Mouse (Mus musculus) cerebral cortex, adult 2 months (tissue): ENCODE measurements around the gene Ccdc162.

Experiments
- WGBS: fragments of 180-500 bp; shearing (Covaris S2); methylation state at CpG from one replicate; pipeline ENCODE4 v1.1.7; 2018; 5-methylcytosine and 5-hydroxymethylcytosine counted together

Ccdc162 gene

DNA sequence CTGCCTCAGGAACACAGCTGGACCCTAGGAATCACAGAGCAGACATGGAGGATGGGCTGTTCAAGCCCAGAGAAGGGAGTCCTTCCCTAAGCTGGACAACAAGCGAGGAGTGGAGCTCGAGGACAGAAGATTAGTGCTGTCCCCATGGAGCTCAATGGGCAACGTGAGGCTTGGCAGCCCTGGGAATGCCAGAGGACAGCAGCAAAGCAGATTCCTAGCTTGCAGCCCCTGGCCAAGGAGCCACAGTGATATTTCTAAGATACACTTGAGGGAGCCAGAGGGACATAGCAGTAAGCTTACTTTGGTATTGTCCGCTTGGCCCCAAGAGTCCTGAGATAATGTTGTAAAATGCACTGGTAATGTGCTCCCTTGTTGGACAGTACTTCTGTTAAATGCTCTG is 25.5 kb downstream of the Ccdc162 start:
- WGBS: 68% methylated on average over 4 of the region's 4 CpGs

DNA sequence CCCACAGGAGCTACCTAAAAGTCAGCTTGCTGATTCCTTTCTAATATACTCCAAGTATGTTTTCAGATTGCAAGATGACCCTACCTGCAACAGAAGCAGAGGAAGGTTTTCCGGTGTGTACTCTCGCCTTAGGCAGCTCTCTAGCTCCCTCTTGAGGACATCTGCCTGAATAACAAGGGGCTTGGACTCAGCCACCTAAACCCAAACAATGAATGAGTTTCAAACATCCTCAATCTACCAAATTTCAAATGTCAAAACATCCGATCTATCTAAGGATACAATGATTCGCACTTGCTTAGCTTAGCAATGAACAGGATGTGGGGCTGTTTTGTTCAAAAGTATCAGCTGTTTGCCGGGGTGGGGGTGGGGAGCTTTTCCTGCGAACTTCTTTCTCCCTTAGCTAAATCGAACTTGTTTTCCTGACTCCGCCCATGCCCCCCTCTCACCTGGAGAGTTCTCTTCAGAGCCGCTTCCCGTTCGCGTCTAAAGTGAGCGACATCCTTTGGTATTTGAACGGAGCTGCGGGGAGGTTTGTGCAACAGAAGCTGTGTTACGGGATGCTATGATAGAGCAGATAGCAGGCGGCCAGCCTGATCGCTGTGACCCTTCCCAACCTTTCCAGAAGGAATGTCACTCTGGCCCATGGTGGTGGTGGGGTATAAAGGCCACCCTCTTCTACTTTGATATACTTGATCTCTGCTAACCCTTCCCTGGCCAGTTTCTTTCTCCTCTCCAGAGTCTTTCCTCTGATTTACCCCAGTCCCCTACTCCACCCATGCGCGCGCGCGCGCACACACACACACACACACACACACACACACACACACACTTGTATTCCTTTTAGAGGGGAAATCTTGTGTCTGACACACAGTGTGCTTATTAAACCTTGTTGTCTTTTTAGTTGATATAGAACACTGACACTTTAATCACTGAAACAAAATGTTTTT is 26.2 kb downstream of the Ccdc162 start:
- 18% methylated on average over 24 of the region's 24 CpGs for WGBS

DNA sequence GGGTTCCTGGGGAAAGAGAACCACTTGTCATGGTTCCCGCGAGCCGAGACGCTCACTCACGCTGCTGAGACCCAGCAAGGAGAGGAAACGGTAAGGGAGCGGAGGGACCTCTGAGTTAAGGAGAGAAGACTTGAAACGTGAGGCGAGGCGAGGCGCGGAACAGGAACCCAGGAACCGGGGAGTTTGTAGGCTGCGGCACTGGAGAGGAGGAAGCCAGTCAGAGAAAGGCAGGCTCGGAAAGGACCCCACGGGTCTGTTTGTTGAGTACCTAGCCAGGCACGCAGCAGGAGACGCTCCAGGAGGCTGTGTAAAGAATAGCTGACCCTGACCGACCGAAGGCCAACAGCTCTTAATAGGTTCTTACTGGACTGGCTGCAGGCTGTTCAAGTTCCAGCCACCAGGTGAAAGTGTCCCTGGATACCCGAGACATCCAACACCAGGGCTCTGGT is 31.9 kb downstream of the Ccdc162 start:
- WGBS: 15% methylated on average over 21 of the region's 21 CpGs

DNA sequence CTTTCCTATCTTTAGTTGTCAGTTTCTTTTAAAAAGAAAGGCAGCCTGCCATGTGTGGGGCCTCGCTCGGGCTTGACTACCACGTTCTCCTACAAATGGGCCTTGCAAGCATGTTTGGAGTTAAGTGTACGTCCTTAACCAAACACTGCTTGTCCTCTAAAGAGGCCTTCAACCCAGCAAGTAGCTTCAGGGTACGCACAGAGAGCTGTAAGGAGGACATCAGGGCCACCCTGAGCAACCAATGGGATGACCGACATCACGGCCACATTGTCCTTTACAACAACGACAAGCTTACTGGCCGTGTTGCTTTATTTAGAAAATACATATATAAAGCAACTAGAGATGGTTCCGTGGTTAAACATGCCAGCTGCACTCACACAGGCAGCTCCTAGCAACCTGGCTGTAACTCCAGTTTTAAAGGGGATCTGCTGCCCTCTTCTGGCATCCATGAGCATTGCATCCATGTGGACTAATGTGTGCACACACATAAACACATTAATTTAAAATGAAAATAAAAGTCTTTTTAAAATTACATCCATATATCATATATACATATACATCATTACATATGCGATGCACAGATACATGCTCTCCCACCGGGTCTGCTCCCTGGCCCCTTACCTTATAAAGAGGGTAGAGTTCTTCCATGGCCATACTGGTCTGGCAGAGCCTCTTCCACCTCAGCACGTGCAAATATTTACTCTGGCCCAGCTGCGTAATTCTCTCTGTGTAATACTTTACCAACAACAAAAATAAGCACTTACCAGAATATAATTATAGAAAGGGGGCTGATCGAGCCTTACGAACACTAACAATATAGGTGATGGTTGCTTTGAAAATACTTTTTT is 33.7 kb downstream of the Ccdc162 start:
- 30% methylated on average over 16 of the region's 16 CpGs for WGBS

DNA sequence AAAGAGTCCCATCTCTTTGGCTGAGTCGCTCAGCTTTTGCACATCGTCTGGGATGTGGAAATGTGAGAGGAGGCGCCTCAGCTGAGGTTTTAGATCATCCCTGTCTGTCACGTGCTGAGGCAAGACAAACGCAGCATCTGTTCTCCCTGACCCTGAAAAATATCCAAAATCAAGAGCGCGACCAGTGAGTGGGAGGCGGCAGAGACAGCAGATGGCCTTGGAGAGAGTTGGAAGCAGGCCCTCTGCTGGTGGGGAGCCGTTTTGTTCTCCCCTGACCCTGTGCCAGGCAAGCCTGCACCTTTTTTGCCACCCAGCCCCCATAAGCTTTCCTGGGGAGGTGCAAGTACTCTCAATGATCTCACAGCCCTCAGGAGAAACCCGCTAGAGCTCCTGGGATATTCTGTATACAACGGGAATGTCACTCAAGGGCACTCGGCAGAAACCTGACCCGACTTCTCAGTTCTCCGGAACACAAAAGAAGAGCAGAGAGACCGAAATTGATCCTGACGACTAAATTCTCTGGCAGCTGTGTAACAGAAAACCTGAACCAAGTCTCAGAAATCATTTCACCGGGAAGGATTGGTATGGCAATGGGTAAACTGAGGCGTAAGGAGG is 37.6 kb downstream of the Ccdc162 start:
- WGBS: 17% methylated on average over 18 of the region's 18 CpGs

DNA sequence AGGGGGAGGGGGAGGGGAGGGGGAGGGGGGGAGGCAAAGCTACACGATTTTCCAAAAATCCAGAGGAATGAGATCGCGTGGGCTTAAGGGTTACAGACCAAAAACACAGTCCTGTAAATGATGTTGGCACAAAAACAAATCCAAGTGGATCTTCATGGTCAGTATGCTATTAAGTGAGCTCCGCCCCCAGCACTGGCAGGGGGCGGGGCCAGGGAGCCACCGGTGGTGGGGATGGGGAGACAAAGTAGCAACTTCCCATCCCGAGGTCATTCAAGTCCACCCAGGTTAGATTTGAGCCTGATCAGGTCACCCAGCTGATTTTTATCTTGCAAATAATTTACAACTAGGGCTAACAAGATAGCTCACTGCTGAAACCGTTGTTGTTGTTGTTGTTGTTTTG is 39.0 kb downstream of the Ccdc162 start:
- 61% methylated on average over 8 of the region's 8 CpGs for WGBS

DNA sequence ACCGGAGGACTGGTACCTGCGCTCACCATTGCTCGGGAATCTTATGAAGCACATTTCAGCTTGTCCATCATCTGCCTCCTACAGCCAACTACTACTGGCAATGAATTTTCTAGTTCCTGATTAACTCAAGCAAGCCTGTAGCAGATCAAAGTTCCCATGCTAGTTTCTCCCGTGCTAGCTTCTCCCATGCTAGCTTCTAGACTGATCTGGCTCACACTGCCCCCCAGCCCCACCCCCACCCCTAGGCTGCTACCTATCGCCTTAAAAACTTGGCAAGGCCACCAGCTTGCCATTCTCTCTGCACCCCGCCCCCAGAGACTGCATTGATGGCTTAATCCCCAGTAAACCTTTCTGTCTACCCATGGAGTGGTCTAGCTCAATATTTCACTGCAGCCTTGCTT is 39.8 kb downstream of the Ccdc162 start:
- WGBS: 72% methylated on average over 6 of the region's 6 CpGs

DNA sequence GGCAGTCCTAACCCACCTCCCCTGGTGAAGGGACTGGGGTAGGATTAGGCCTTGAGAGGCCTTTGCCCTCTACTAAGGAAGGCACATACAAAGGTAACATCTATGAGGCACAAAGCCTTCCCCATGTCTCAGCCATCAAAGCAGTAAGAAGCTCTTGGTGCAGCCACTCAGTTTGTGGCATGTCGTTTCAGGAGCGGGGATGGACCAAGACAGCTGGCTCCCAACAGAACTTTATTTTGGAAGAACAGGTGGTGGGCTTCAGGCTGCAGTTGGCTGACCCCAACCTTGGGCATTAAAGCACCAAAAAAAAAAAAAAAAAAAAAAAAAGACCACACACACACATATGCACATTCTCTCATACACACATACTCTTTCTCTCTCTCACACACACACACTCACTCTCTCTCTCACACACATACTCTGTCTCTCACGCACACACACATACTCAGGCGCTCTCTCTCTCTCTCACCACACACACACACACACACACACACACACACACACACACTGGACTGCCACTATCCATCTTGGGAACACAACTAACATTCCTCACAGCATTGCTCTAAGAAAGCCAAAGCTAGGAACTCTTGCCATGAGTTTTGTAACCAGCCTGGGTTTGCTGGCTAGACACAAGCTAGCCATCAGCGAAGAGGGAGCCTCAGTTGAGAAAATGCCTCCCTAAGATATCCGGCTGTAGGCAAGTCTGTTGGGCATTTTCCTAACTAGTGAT is 40.4 kb downstream of the Ccdc162 start:
- WGBS: 90% methylated on average over 6 of the region's 6 CpGs

DNA sequence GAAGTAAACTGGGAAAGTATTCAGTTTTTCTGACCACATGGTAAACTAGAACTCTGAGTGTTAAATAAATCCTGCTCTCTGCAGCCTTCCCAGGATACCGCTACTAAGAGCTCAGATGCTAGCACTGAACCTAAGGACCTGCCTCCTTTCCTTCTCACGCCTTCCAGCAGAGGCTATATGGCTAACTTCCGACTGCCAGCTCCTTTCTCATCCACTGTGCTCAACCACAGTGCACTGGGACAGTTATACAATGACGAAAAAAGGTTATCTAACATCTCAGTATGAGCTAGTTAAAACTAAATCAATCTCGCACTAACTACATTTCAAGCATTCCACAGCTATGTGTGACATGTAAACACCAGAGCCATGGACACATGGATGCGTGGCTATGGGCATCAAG is 41.2 kb downstream of the Ccdc162 start:
- 80% methylated on average over 6 of the region's 6 CpGs for WGBS

DNA sequence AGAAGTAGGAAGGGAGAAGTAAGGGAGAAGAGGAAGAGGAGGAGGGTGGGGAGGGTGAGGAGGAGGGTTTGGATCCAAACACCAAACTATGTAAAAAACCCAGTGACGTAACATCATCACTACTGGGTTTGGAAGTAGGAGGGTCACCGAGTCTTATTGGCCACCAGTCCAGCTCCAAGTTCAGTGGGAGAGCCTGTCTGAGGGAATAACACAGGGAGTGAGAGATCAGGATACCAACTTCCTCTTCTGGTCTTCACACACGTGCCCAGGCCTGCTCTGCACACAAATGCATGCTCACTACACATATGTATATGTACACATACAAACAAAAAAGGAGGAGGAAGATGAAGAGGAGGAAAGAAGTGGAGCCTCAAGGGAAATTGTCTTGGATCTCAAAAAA is 42.1 kb downstream of the Ccdc162 start:
- WGBS: 77% methylated on average over 3 of the region's 3 CpGs

DNA sequence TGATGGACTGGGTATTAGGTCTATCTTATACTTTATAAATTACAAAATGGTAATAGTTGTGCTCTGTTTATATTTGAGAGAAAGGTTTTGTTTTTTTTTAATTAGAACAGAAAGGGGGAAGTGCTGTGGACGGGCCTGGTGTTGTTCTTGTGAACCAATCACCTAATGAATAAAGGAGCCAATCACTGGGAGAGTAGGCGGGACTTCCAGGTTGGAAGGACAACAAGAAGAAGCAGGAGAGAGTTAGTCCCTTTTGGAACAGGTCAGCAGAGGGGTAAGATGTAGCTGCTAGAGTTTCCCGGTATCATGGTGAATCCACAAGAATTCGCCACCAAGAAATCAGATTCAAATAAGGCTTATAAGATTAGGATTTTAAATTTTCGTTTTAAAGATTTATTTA is 46.2 kb downstream of the Ccdc162 start:
- WGBS: 86% methylated on average over 5 of the region's 5 CpGs

DNA sequence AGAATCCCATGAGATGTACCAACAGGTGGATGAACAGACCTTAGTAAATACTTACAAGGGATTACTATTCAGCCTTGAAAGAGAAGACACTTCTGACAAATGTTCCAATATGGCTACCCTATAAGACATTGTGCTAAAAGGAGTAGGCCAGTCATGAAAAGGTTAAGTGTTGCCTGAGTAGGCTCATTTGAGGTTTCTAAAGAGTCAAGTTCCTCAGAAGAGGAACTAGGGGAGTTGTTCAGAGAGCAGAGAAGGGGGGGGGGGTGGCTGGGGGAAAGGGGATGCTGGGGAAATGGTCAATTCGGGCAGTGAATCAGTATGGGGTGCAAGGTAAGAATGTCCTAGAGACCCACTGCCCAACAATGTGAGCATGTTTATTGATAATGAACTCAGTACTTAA is 50.9 kb downstream of the Ccdc162 start:
- WGBS: 93% methylated on average over 1 of the region's 1 CpGs

DNA sequence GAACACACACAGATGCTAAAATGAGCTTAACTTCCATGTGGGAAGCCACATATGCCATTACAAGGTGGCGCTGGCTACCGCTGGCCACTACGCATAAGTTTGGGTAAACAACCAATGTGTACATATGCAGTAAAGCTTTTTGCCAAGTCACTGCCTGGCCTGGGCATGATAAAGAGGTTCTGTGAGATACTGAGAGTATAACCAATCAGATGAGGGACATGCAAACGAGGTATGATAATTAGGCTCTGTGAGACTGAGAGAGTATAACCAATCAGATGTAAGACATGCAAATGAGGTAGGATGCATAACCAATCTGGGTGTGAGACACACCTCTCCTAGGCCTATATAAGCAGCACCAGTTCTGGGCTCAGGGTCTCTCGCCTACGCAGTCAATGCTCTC is 56.8 kb downstream of the Ccdc162 start:
- 91% methylated on average over 6 of the region's 6 CpGs for WGBS

DNA sequence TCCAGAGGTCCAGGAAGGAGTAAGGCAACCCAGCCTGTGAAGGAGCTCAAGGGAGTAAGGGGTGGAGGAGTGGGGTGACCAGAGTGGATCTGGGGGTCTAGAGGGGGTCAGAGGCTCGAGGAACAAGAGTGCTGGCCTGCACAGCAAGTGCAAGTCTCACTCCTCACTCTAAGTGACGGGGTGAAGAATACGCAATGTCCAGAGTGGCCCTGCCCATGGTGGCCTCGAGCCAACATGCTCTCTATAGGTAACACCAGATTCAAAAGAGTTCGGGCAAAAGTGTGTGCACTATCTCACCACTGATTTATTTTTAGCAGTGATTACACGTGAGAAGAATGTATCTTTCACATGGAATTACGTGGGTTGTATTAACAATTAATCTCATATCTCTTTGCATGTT is 63.4 kb downstream of the Ccdc162 start:
- WGBS: 87% methylated on average over 7 of the region's 7 CpGs

DNA sequence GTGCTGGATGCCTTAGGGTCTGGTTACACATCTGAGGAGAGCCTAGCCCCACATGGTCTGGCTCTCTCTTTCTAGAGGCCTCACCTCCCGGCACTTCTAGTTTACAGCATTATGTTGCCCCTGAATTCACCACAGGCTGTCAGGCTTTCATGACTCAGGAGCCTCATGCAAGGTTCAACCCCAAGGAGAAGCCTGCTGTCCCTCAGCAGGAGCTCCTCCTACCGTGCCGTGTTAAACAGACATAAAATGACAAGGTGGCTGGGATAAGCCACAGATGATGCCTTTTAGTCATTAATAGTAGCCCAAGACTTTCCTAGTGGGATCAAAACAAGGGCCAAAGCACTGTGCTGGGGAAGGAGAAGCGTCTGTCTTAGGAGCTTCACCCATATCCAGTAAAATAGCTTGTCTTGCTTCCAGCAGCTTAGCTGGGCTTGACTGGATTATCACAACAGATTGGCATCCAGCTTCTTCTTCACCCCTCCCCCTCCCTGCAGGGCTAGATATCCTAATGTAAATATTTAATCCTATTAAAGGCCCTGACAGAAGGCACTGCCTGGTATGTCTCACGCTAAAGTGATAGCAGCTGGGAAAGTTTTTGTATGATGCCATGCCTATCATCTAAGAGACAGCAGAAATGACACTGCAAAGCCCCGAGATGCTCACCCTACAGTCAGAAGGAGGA is 64.2 kb downstream of the Ccdc162 start:
- 66% methylated on average over 6 of the region's 6 CpGs for WGBS

DNA sequence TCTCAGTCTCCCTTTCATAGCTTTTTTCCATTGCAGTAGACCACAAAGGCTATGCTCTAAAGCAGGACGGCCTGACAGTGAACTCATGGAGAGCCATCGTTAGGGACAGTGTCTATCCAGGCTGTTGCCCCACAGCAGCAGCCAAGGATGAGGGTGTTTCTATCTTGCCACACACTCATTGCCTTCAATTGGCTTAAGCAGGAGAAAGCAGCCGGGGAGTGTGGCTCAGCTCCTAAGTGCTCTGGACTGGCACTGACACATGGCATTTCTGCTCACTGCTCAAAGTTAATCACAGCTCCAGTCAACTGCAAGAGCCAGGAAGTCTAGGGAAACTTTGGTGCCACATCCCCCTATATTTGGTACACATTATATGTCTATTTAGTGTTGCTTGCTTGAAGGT is 64.9 kb downstream of the Ccdc162 start:
- WGBS: 84% methylated on average over 3 of the region's 3 CpGs

DNA sequence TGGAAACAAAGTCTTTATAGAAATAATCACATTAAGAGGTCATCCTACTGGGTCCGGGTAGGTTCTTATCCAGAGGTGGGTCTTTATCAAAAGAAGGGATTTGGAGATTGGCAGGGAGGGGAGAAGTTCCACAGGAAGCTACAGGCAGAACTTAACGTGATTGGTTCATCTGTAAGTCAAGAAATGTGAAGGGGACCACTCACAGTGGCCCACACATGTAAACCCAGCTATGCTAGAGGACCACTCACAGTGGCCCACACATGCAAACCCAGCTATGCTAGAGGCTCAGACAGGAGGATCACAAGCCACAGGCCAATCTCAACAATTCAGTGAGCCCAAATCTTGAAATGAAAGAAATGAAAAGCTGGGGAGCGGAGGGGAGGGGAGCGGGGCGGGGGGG is 67.2 kb downstream of the Ccdc162 start:
- 80% methylated on average over 5 of the region's 5 CpGs for WGBS

DNA sequence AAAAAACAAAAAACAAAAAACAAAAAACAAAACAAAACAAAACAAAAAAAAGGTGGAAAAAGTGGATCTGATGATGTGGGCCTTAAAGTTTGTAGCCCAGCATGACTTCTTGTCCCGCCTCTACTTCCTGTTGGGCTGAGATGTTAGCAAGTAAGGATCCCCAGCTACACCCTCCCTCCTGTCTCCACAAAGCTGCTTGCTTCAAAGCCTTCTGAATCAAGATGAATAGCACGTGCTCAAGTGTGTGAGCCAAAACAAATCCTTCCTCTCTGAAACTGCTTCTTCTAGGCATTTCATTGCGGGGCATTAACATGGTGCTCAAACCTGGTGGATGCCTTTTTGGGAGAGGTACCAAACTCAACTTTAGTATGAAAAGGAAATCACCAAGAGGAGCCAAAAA is 77.7 kb downstream of the Ccdc162 start:
- 61% methylated on average over 3 of the region's 3 CpGs for WGBS

DNA sequence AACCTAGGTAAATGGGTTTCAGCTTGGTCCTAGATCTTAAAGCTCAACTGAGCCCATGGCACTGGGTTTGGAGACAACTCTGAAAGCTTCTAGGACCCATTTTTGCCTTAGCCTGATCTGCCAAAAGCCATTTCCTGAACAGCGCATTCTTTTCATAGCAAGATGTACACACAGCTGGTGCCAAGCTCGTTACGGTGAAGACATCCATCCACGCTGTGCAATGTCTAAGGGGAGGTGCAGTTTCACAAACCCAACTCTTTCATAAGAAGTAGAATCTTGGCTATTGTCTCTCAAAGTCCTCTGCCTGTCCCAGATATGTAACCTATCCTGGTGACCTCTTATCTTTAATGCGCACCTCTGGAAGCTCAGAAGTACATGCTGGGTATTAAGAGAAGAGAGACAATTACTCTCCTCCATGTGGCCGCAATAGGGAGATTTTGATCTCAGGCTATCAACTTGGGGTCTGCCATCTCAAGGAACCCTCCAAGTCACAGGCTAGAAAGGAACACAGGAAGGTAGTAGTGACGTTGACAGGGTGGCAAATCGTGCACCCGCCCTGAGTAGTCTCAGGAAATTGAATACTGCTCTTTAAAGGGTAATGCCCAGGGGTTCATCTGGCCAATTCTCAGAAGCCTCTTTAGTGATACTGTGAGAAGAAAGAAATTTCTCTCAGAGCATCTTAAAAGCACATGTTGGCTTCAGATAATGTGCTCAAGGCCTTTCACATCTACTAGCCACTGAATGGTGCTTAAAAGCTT is 81.0 kb downstream of the Ccdc162 start:
- WGBS: 65% methylated on average over 9 of the region's 9 CpGs

DNA sequence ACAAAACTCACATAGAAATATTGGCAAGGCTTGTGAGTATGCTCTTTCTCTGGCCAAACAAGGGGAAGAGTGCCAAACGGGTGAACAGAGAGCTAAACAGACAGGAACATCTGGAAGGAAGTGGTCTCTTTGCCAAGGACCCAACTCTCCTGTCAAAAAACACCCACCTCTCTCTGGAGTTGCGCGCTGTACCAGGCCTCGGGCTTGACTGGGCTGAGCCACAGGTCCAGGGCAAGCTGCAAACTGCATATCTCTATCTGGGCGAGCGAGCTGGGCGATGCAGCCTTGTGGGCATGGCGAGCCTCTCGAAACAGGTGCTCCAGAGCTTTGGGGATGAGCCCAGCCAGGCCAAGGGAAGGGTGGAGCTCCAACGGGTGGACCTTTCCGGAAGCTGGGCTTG is 82.6 kb downstream of the Ccdc162 start:
- WGBS: 94% methylated on average over 11 of the region's 11 CpGs
